Mouse (Mus musculus): ENCODE measurements at regions not wholly inside any gene's neighbourhood (a gene's known extent, or its start where the extent isn't known, plus 50 kb on each side); places are given as distances from the start of the nearest gene placed in this dataset.

GRCm38 (mm10) chr1:69242289-69242909 is 134.5 kb upstream of the Erbb4 start:
- ATAC-seq (replicated peaks; ENCODE audit: low FRiP score, low TSS enrichment, poor library complexity, severe bottlenecking): no peak

DNA sequence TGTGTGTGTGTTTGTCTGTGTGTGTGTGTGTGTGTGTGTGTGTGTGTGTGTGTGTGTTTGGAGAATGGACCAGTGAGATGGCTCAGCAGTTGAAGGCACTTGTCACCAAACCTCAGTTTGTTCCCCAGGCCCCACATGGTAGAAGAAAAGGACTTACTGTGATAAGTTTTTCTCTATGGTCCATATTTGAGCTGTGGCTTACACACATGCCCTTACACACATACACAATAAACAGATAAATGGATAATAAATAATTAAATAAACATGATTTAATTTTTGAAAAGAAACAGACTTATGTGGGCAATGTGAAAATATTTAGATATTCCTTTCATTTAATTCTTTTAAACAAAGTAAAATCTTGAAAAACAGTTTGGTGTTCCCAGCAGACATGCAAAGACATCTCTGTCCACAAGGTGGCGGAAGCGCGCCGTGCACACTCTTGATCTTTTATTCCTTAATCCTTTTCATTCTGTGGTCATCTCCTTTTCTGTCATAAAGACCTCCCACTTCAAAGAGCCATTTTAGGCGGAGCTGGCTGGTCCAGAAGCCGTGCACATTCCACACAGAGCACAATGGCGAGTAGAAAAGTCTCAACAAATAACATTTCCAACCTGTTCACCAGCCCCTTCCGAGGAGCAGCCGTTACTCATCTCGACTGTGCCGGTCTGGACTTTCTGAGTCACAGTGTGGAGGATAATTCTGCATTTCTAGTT is 133.8 kb upstream of the Erbb4 start:
- peak; percentile 89 for ATAC-seq (replicated peaks; ENCODE audit: low FRiP score, low TSS enrichment, poor library complexity, severe bottlenecking)

DNA sequence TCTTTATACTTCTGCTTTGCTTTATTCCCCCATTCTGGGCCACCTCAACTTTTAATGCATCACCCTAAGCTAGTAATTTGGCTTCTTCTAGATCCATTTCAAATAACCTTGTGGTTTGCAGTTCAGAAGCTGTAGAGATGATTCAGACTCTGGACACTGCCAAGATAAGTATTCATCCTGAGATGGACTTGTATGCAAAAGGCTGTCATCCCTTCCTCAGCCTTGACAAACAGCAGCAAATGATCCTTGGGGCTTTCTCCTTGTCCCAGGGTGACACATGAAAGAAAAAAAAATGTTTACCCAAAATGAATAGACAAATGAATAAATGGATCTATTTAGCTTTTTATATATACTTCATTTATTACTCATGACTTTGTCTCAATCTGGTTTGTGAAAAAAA is 120.0 kb upstream of the Erbb4 start:
- ATAC-seq (replicated peaks; ENCODE audit: low FRiP score, low TSS enrichment, poor library complexity, severe bottlenecking): no peak

- ATAC-seq (replicated peaks; ENCODE audit: low FRiP score, low TSS enrichment, poor library complexity, severe bottlenecking): no peak
Measured at GRCm38 (mm10) chr1:69212896-69213500, 105.1 kb upstream of the Erbb4 start.

GRCm38 (mm10) chr1:69202745-69203144 is 94.9 kb upstream of the Erbb4 start:
- ATAC-seq (replicated peaks; ENCODE audit: low FRiP score, low TSS enrichment, poor library complexity, severe bottlenecking): no peak

GRCm38 (mm10) chr1:69165202-69165601 is 57.3 kb upstream of the Erbb4 start:
- no peak for ATAC-seq (replicated peaks; ENCODE audit: low FRiP score, low TSS enrichment, poor library complexity, severe bottlenecking)

Measured in megakaryocyte-erythroid progenitor cell, adult 5-6 weeks (primary cell).